Mouse (Mus musculus) limb, embryonic 13.5 days (tissue): ENCODE data around the gene Col4a1. TPM values are rescaled to one million over a fixed set of nuclear protein-coding genes. Genes with fewer than 3 reads are reported as not detected.

Source experiments
- ATAC-seq: fragments of 200-750 bp; cut with Nextera tagmentation; 2 replicates; pipeline ENCODE4 v1.8.0; 2017; ENCODE audit warnings: low read depth, moderate number of reproducible peaks, moderate TSS enrichment; ENCODE audit not compliant: low FRiP score
- H3K27ac ChIP-seq: fragments of 300-500 bp; sonication (generic); 2 replicates; pipeline ENCODE4 v1.5.1; 2015; ENCODE audit warnings: inconsistent platforms, mild to moderate bottlenecking, moderate library complexity
- H3K27me3 ChIP-seq: fragments of 300-500 bp; sonication (generic); 2 replicates; pipeline ENCODE4 v1.6.1; 2015; ENCODE audit warnings: mild to moderate bottlenecking, inconsistent platforms
- H3K36me3 ChIP-seq: fragments of 300-500 bp; sonication (generic); 2 replicates; pipeline ENCODE4 v1.6.1; 2015; ENCODE audit warnings: inconsistent platforms, mild to moderate bottlenecking, moderate library complexity
- H3K4me1 ChIP-seq: fragments of 300-500 bp; sonication (generic); 2 replicates; pipeline ENCODE4 v1.6.1; 2015; ENCODE audit warnings: inconsistent platforms
- H3K4me2 ChIP-seq: fragments of 300-500 bp; sonication (generic); replicated peaks from 2 replicates; pipeline ENCODE4 v1.6.1; 2015; ENCODE audit warnings: inconsistent platforms, mild to moderate bottlenecking, moderate library complexity
- H3K4me3 ChIP-seq: fragments of 300-500 bp; sonication (generic); 2 replicates; pipeline ENCODE4 v1.5.1; 2015; ENCODE audit warnings: moderate library complexity, mild to moderate bottlenecking, inconsistent platforms
- H3K9ac ChIP-seq: fragments of 300-500 bp; sonication (generic); 2 replicates; pipeline ENCODE4 v1.6.1; 2015; ENCODE audit warnings: mild to moderate bottlenecking, inconsistent platforms
- H3K9me3 ChIP-seq: fragments of 300-500 bp; sonication (generic); 2 replicates; pipeline ENCODE4 v1.6.1; 2016; ENCODE audit warnings: inconsistent platforms
- WGBS: fragments of 180-500 bp; shearing (Covaris S2); methylation state at CpG from one replicate; pipeline ENCODE4 v1.1.7; 2015; 5-methylcytosine and 5-hydroxymethylcytosine counted together
- polyA plus RNA-seq: library from polyadenylated mRNA; unstranded; fragments of >200 nt; fragmentation: Nextera tagmentation; extraction: Ambion mirVana; gene quantifications from 2 replicates; pipeline ENCODE4 v1.2.1, GENCODE M21; 2015

Gene Col4a1
- polyA plus RNA-seq, 1 experiment from 2014 or later = 115 TPM

- 0 out of 2 replicates have a peak, but pooled peaks cover 4% of the 10 kb centered on the region for H3K36me3 ChIP-seq
- H3K27ac ChIP-seq = 0 out of 2 replicates have a peak overlapping the region, but pooled peaks have one; percentile 6
- no peak overlapping the region for H3K9ac ChIP-seq
- H3K4me1 ChIP-seq = peaks cover 48% of the 10 kb centered on the region
- 90% methylated on average over 3 of the region's 3 CpGs for WGBS
- H3K4me2 ChIP-seq = no peak overlapping the region
- H3K9me3 ChIP-seq = no peaks in the 10 kb centered on the region
- H3K4me3 ChIP-seq = no peak overlapping the region
- ATAC-seq = no peak
- H3K27me3 ChIP-seq = no peaks in the 10 kb centered on the region
Measured at GRCm38 (mm10) chr8:11277602-11278051, 35.0 kb downstream of the Col4a1 start.

- Histone ChIP-seq H3K9ac (no peak overlapping the region), H3K4me3 (no peak overlapping the region), H3K36me3 (no peaks in the 10 kb centered on the region), H3K4me2 (no peak overlapping the region), H3K27me3 (no peaks in the 10 kb centered on the region), H3K27ac (no peak overlapping the region), H3K9me3 (no peaks in the 10 kb centered on the region), H3K4me1 (peaks cover 52% of the 10 kb centered on the region)
- no peak for ATAC-seq
- WGBS = 62% methylated on average over 6 of the region's 6 CpGs
Measured at GRCm38 (mm10) chr8:11276286-11276685, 36.3 kb downstream of the Col4a1 start.

- H3K4me2 ChIP-seq = no peak overlapping the region
- no peak for ATAC-seq
Measured at GRCm38 (mm10) chr8:11274415-11274814, 38.2 kb downstream of the Col4a1 start.

GRCm38 (mm10) chr8:11273506-11274158 is 39.0 kb downstream of the Col4a1 start:
- WGBS = 68% methylated on average over 15 of the region's 15 CpGs
- H3K4me1 ChIP-seq = peaks cover 55% of the 10 kb centered on the region
- no peak overlapping the region for H3K4me3 ChIP-seq
- H3K27ac ChIP-seq = no peak overlapping the region; the same call in 1 of the 2 replicates
- H3K36me3 ChIP-seq = no peaks in the 10 kb centered on the region
- H3K9me3 ChIP-seq = no peaks in the 10 kb centered on the region
- no peak for ATAC-seq
- H3K9ac ChIP-seq = no peak overlapping the region
- no peaks in the 10 kb centered on the region for H3K27me3 ChIP-seq
- no peak overlapping the region for H3K4me2 ChIP-seq

More at GRCm38 (mm10) chr8:11274415-11274814, 38.2 kb downstream of the Col4a1 start:
- H3K9ac ChIP-seq = no peak overlapping the region
- no peaks in the 10 kb centered on the region for H3K27me3 ChIP-seq
- H3K9me3 ChIP-seq = no peaks in the 10 kb centered on the region
- no peak overlapping the region for H3K27ac ChIP-seq
- no peaks in the 10 kb centered on the region for H3K36me3 ChIP-seq
- no peak overlapping the region for H3K4me3 ChIP-seq
- peaks cover 55% of the 10 kb centered on the region for H3K4me1 ChIP-seq
- 88% methylated on average over 7 of the region's 7 CpGs for WGBS

- Histone ChIP-seq H3K4me2 (no peak overlapping the region), H3K9me3 (no peaks in the 10 kb centered on the region), H3K27me3 (no peaks in the 10 kb centered on the region), H3K27ac (no peak overlapping the region), H3K4me3 (no peak overlapping the region), H3K9ac (no peak overlapping the region), H3K36me3 (no peaks in the 10 kb centered on the region), H3K4me1 (peaks cover 46% of the 10 kb centered on the region)
- no peak for ATAC-seq
- 83% methylated on average over 6 of the region's 6 CpGs for WGBS
Measured at GRCm38 (mm10) chr8:11272205-11272604, 40.4 kb downstream of the Col4a1 start.

- ATAC-seq = no peak
- Histone ChIP-seq H3K36me3 (0 out of 2 replicates have a peak, but pooled peaks cover 7% of the 10 kb centered on the region), H3K9ac (no peak overlapping the region), H3K4me2 (no peak overlapping the region), H3K4me1 (peaks cover 41% of the 10 kb centered on the region), H3K27me3 (no peaks in the 10 kb centered on the region), H3K9me3 (no peaks in the 10 kb centered on the region), H3K27ac (no peak overlapping the region; the same call in 1 of the 2 replicates), H3K4me3 (no peak overlapping the region)
- 60% methylated on average over 6 of the region's 6 CpGs for WGBS
Measured at GRCm38 (mm10) chr8:11270826-11271225, 41.8 kb downstream of the Col4a1 start.

- Histone ChIP-seq H3K9ac (no peak overlapping the region), H3K27ac (no peak overlapping the region), H3K27me3 (no peaks in the 10 kb centered on the region), H3K9me3 (no peaks in the 10 kb centered on the region), H3K4me3 (no peak overlapping the region), H3K4me2 (0 out of 2 replicates have a peak overlapping the region, but pooled peaks have one; percentile 7), H3K4me1 (peaks cover 43% of the 10 kb centered on the region), H3K36me3 (0 out of 2 replicates have a peak, but pooled peaks cover 8% of the 10 kb centered on the region)
- peak; percentile 65; the same call in 1 of the 2 replicates for ATAC-seq
- 22% methylated on average over 6 of the region's 6 CpGs for WGBS
Measured at GRCm38 (mm10) chr8:11268753-11269152, 43.9 kb downstream of the Col4a1 start.

- Histone ChIP-seq H3K27ac (no peak overlapping the region), H3K4me3 (no peak overlapping the region), H3K9ac (no peak overlapping the region), H3K4me2 (no peak overlapping the region), H3K4me1 (peaks cover 36% of the 10 kb centered on the region), H3K27me3 (no peaks in the 10 kb centered on the region), H3K36me3 (0 out of 2 replicates have a peak, but pooled peaks cover 8% of the 10 kb centered on the region), H3K9me3 (no peaks in the 10 kb centered on the region)
- no peak for ATAC-seq
- 88% methylated on average over 2 of the region's 2 CpGs for WGBS
Measured at GRCm38 (mm10) chr8:11266471-11266870, 46.2 kb downstream of the Col4a1 start.

- Histone ChIP-seq H3K4me1 (peaks cover 33% of the 10 kb centered on the region), H3K27ac (no peak overlapping the region), H3K4me2 (no peak overlapping the region), H3K9ac (no peak overlapping the region), H3K27me3 (no peaks in the 10 kb centered on the region), H3K36me3 (0 out of 2 replicates have a peak, but pooled peaks cover 8% of the 10 kb centered on the region), H3K4me3 (no peak overlapping the region), H3K9me3 (no peaks in the 10 kb centered on the region)
- ATAC-seq = no peak
- WGBS = 81% methylated on average over 3 of the region's 3 CpGs
Measured at GRCm38 (mm10) chr8:11265971-11266370, 46.7 kb downstream of the Col4a1 start.

- 76% methylated on average over 6 of the region's 6 CpGs for WGBS
- 0 out of 2 replicates have a peak, but pooled peaks cover 8% of the 10 kb centered on the region for H3K36me3 ChIP-seq
- no peaks in the 10 kb centered on the region for H3K27me3 ChIP-seq
- no peak overlapping the region for H3K4me2 ChIP-seq
- H3K9me3 ChIP-seq = no peaks in the 10 kb centered on the region
- no peak overlapping the region for H3K4me3 ChIP-seq
- ATAC-seq = no peak
- H3K27ac ChIP-seq = no peak overlapping the region
- H3K4me1 ChIP-seq = peaks cover 38% of the 10 kb centered on the region
- H3K9ac ChIP-seq = no peak overlapping the region
Measured at GRCm38 (mm10) chr8:11263848-11264247, 48.8 kb downstream of the Col4a1 start.

GRCm38 (mm10) chr8:11262031-11262735 is 50.4 kb downstream of the Col4a1 start:
- no peak overlapping the region for H3K4me3 ChIP-seq
- 0 out of 2 replicates have a peak, but pooled peaks cover 8% of the 10 kb centered on the region for H3K36me3 ChIP-seq
- peaks cover 36% of the 10 kb centered on the region for H3K4me1 ChIP-seq
- H3K4me2 ChIP-seq = no peak overlapping the region
- no peak for ATAC-seq
- no peak overlapping the region for H3K9ac ChIP-seq
- H3K27ac ChIP-seq = no peak overlapping the region
- H3K27me3 ChIP-seq = no peaks in the 10 kb centered on the region
- H3K9me3 ChIP-seq = no peaks in the 10 kb centered on the region
- WGBS = 71% methylated on average over 15 of the region's 15 CpGs
